Mouse (Mus musculus) forebrain, embryonic 11.5 days (tissue): ENCODE measurements around the gene Cela2a. TPM values are rescaled to one million over a fixed set of nuclear protein-coding genes. Genes with fewer than 3 reads are reported as not detected.

ENCODE experiments used
- ATAC-seq: fragments of 200-750 bp; cut with Nextera tagmentation; replicated peaks from 2 replicates; pipeline ENCODE4 v1.8.0; 2017; ENCODE audit warnings: moderate TSS enrichment; ENCODE audit not compliant: low FRiP score
- DNase-seq: peaks from one replicate; pipeline ENCODE4 v3.0.0-alpha.2; 2017; ENCODE audit warnings: low spot score
- H3K27ac ChIP-seq: fragments of 300-500 bp; sonication (generic); 2 replicates; pipeline ENCODE4 v1.5.1; 2014; ENCODE audit warnings: low read depth, low read length
- H3K27me3 ChIP-seq: fragments of 300-500 bp; sonication (generic); 2 replicates; pipeline ENCODE4 v1.6.1; 2014; ENCODE audit warnings: mild to moderate bottlenecking, low read length, mixed read lengths; ENCODE audit not compliant: control insufficient read depth, insufficient read depth
- H3K36me3 ChIP-seq: fragments of 300-500 bp; sonication (generic); 2 replicates; pipeline ENCODE4 v1.6.1; 2014; ENCODE audit warnings: mild to moderate bottlenecking, low read length, moderate library complexity, mixed read lengths; ENCODE audit not compliant: control insufficient read depth, insufficient read depth
- H3K4me1 ChIP-seq: fragments of 300-500 bp; sonication (generic); replicated peaks from 2 replicates; pipeline ENCODE4 v1.6.1; 2014; ENCODE audit warnings: low read length, mixed read lengths; ENCODE audit not compliant: control insufficient read depth, insufficient read depth
- H3K4me2 ChIP-seq: fragments of 300-500 bp; sonication (generic); 2 replicates; pipeline ENCODE4 v1.6.1; 2014; ENCODE audit warnings: low read depth, mild to moderate bottlenecking, low read length, moderate library complexity, mixed read lengths; ENCODE audit not compliant: severe bottlenecking
- H3K4me3 ChIP-seq: fragments of 300-500 bp; sonication (generic); 2 replicates; pipeline ENCODE4 v1.5.1; 2014; ENCODE audit warnings: low read depth, low read length
- H3K9ac ChIP-seq: fragments of 300-500 bp; sonication (generic); 2 replicates; pipeline ENCODE4 v1.6.1; 2014; ENCODE audit warnings: low read length
- H3K9me3 ChIP-seq: fragments of 300-500 bp; sonication (generic); 2 replicates; pipeline ENCODE4 v1.6.1; 2016; ENCODE audit warnings: low read length, mixed read lengths; ENCODE audit not compliant: control insufficient read depth
- WGBS: fragments of 180-500 bp; shearing (Covaris S2); extraction: QIAGEN DNeasy Blood & Tissue Kit; methylation state at CpG from one replicate; pipeline ENCODE4 v1.1.7; 2014; 5-methylcytosine and 5-hydroxymethylcytosine counted together
- polyA plus RNA-seq: library from polyadenylated mRNA; unstranded; fragments of >200 nt; fragmentation: Nextera tagmentation; extraction: Ambion mirVana; gene quantifications from 2 replicates; pipeline ENCODE4 v1.2.1, GENCODE M21; 2014

Cela2a gene
- polyA plus RNA-seq = not detected in 2 replicates

DNA sequence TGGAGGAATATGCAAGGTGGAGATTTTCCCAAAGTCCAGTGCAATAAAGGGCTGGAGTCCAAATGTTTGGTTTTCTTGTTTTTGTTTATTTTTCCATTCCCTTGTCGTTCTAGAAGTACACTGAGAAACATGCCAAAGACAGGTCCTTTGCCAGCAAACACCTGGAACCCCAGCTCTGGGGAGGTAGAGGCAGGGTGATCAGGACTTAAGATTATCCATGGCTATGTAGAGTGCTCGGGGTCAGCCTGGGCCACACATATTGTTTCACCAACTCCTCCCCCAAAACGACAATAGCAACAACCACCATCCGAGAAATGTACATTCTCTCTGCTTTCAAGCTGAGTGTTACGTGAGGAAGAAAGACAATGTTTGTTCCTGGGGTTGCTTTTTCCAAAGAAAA is at the start of gene Cela2a:
Cela2a (minus strand) TSS at position 101 of the 400 bp plus-strand sequence.
- Histone ChIP-seq H3K9ac (no peak within 1 kb of the TSS), H3K4me1 (no peaks in the 10 kb centered on the region), H3K36me3 (no peaks in the 10 kb centered on the region), H3K4me3 (no peak within 1 kb of the TSS), H3K27me3 (no peaks in the 10 kb centered on the region), H3K9me3 (no peaks in the 10 kb centered on the region), H3K4me2 (no peak within 1 kb of the TSS), H3K27ac (no peak within 1 kb of the TSS)
- WGBS = 70% methylated on average over 5 of the region's 5 CpGs
- ATAC-seq = no peak
- no peak for DNase-seq

DNA sequence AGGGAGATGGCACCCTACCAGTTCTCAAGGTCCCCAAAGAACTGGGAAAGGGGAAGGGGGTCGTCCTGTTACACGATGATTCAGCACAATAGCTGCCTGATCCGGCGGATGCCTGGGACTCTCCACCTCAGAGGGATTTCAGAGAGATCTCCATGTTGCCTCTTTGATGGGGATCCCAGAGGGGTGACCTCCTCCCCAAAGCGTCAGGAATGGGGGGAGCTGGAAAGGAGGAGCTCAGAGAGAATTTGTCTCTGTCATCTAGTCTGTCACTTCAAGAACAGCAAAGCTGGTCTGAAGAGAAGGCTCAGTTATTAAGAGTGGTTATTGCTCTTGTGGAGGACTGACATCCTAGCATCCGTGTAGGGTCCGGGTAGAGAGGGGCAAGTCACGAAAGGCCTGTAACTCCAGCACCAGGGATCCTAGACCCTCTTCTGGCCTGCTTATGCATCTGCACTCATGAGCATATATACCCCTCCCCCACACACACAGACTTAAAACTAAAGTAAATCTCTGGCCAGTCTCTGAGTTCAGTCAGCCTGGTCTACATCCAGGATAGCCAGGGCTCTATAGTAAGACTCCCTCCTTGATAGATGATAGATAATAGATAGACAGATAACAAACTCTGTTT is 49.6 kb upstream of the Cela2a start:
- H3K4me1 ChIP-seq = peaks cover 7% of the 10 kb centered on the region; the same call in 1 of the 2 replicates
- H3K27me3 ChIP-seq = no peaks in the 10 kb centered on the region
- no peak overlapping the region for H3K27ac ChIP-seq
- no peaks in the 10 kb centered on the region for H3K36me3 ChIP-seq
- no peaks in the 10 kb centered on the region for H3K9me3 ChIP-seq
- H3K4me3 ChIP-seq = peak overlapping the region; percentile 59
- DNase-seq (no peak), ATAC-seq (0 out of 2 replicates have a peak, but pooled peaks have one; percentile 9)
- peak overlapping the region; percentile 84 for H3K9ac ChIP-seq
- H3K4me2 ChIP-seq = peak overlapping the region; percentile 97
- WGBS = 13% methylated on average over 8 of the region's 8 CpGs

DNA sequence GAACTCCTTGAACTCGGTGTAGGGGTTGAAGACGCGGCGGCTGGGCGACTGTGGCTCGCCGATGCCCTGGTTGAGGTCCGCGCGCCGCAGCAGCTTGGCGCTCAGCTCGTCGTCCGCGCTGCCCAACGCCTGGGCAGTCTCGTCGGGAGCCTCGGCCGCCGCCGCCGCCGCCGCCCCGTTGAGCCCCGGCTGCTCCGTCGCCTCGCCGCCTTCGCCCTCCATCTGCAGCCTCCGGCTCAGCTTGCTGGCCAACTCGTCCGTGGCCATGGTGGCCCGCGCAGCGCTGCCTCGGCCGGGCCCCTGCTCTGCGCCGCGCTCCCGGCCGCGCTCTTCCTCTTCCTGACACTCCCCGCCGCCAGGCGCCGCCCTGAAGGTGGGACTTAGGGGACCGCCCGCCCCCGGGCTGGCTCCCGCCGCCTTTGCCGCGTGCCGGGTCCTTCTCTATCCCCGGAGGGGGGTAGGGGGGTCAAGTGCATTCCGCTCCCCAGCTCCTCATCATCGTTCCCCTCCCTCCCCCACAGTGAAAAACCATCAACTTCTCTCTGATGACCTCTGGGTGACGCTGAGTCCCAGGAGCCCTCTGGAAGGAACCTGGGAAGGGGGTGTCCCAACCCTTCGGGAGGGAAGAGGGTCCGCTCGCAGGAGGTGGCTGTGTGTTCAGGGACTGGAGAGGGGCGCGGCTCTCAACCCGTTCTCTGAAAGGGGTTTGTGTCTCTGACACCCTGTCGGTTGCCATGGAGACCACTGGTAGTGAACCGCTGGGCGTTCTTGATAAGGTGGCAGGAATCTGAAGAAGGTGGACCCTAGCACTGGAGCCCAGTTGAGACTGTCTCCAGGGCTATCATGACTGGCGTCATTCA is 48.9 kb upstream of the Cela2a start, which contains the start of gene Efhd2:
Efhd2 (minus strand) TSS at position 320 of the 860 bp plus-strand sequence.
- peak within 1 kb of the TSS; percentile 59 for H3K4me3 ChIP-seq
- H3K27ac ChIP-seq = no peak within 1 kb of the TSS
- peak within 1 kb of the TSS; percentile 84 for H3K9ac ChIP-seq
- peak; percentile 90 for ATAC-seq
- no peaks in the 10 kb centered on the region for H3K36me3 ChIP-seq
- WGBS = under 1% methylated on average over 58 of the region's 73 CpGs
- H3K9me3 ChIP-seq = no peaks in the 10 kb centered on the region
- H3K27me3 ChIP-seq = no peaks in the 10 kb centered on the region
- H3K4me1 ChIP-seq = peaks cover 7% of the 10 kb centered on the region; the same call in 1 of the 2 replicates
- DNase-seq = peak; percentile 87
- H3K4me2 ChIP-seq = peak within 1 kb of the TSS; percentile 97

GRCm38 (mm10) chr4:141874111-141874600 is 48.2 kb upstream of the Cela2a start:
- Histone ChIP-seq H3K4me2 (peak overlapping the region; percentile 97), H3K4me1 (peaks cover 7% of the 10 kb centered on the region; the same call in 1 of the 2 replicates), H3K9me3 (no peaks in the 10 kb centered on the region), H3K4me3 (peak overlapping the region; percentile 59), H3K27me3 (no peaks in the 10 kb centered on the region), H3K27ac (no peak overlapping the region), H3K9ac (peak overlapping the region; percentile 84), H3K36me3 (no peaks in the 10 kb centered on the region)
- no peak for DNase-seq
- peak; percentile 10 for ATAC-seq
- 2% methylated on average over 19 of the region's 19 CpGs for whole genome bisulfite sequencing

DNA sequence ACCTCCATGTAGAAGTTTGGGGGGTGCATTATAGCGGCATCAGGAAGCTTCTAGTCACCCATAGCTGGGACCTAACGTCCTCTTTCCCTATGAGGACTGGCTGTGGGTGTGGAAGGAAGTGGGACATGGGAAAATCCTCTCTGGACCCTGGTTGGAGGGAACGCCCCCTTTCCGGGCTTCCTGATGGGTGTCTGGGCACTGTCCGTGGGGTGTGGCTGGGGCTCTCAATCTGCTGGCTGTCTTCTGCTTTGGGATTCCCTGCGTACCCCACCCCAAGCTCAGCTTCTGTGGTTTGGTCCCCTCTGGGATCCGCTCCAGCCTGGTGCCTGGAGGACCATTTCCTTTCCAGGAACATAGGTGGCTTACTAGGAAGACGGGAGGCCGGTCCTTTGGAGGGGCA is 47.0 kb upstream of the Cela2a start:
- peaks cover 7% of the 10 kb centered on the region; the same call in 1 of the 2 replicates for H3K4me1 ChIP-seq
- H3K9ac ChIP-seq = no peak overlapping the region
- no peak for DNase-seq
- H3K4me2 ChIP-seq = no peak overlapping the region
- H3K36me3 ChIP-seq = no peaks in the 10 kb centered on the region
- no peak overlapping the region for H3K27ac ChIP-seq
- H3K27me3 ChIP-seq = no peaks in the 10 kb centered on the region
- ATAC-seq = no peak
- 80% methylated on average over 9 of the region's 9 CpGs for WGBS
- no peaks in the 10 kb centered on the region for H3K9me3 ChIP-seq
- no peak overlapping the region; the same call in 1 of the 2 replicates for H3K4me3 ChIP-seq

- H3K9me3 ChIP-seq = no peaks in the 10 kb centered on the region
- H3K27ac ChIP-seq = no peak overlapping the region
- H3K4me3 ChIP-seq = no peak overlapping the region
- peak overlapping the region; percentile 30; the same call in 1 of the 2 replicates for H3K9ac ChIP-seq
- H3K4me2 ChIP-seq = no peak overlapping the region
- H3K27me3 ChIP-seq = no peaks in the 10 kb centered on the region
- no peaks in the 10 kb centered on the region for H3K36me3 ChIP-seq
- DNase-seq (no peak), ATAC-seq (no peak)
- 57% methylated on average over 9 of the region's 9 CpGs for WGBS
- peaks cover 7% of the 10 kb centered on the region; the same call in 1 of the 2 replicates for H3K4me1 ChIP-seq
These were observed 45.9 kb upstream of the Cela2a start for GRCm38 (mm10) chr4:141871909-141872308.

- Histone ChIP-seq H3K9me3 (no peaks in the 10 kb centered on the region), H3K36me3 (no peaks in the 10 kb centered on the region), H3K4me1 (peaks cover 8% of the 10 kb centered on the region; the same call in 1 of the 2 replicates), H3K27ac (no peak overlapping the region), H3K9ac (no peak overlapping the region), H3K4me2 (no peak overlapping the region), H3K27me3 (no peaks in the 10 kb centered on the region), H3K4me3 (no peak overlapping the region)
- no peak for ATAC-seq
- WGBS = 91% methylated on average over 3 of the region's 3 CpGs
- no peak for DNase-seq
These were observed 45.4 kb upstream of the Cela2a start for GRCm38 (mm10) chr4:141871333-141871725.

- DNase-seq (no peak), ATAC-seq (no peak)
- Histone ChIP-seq H3K27me3 (no peaks in the 10 kb centered on the region), H3K9me3 (no peaks in the 10 kb centered on the region), H3K27ac (no peak overlapping the region), H3K4me3 (no peak overlapping the region), H3K36me3 (no peaks in the 10 kb centered on the region), H3K4me2 (no peak overlapping the region), H3K4me1 (peaks cover 8% of the 10 kb centered on the region; the same call in 1 of the 2 replicates), H3K9ac (no peak overlapping the region)
- 84% methylated on average over 11 of the region's 11 CpGs for WGBS
These were observed 44.8 kb upstream of the Cela2a start for GRCm38 (mm10) chr4:141870666-141871332.
